Mouse (Mus musculus) embryonic facial prominence, embryonic 11.5 days (tissue): ENCODE measurements around the gene Hist3h2ba. TPM values are rescaled to one million over a fixed set of nuclear protein-coding genes. Genes with fewer than 3 reads are reported as not detected.
A peak's percentile ranks its signal among the peaks of the same experiment; 100 is the strongest.

Experiments
- ATAC-seq: fragments of 200-750 bp; cut with Nextera tagmentation; replicated peaks from 2 replicates; pipeline ENCODE4 v1.8.0; 2017; ENCODE audit warnings: low read depth; ENCODE audit not compliant: insufficient number of reproducible peaks, low FRiP score, low TSS enrichment
- DNase-seq: peaks from one replicate; pipeline ENCODE4 v3.0.0-alpha.2; 2015; ENCODE audit warnings: low spot score
- H3K27ac ChIP-seq: fragments of 300-500 bp; sonication (generic); replicated peaks from 2 replicates; pipeline ENCODE4 v1.5.1; 2014; ENCODE audit warnings: mild to moderate bottlenecking, low read depth, low read length, control low read depth
- H3K27me3 ChIP-seq: fragments of 300-500 bp; sonication (generic); 2 replicates; pipeline ENCODE4 v1.6.1; 2014; ENCODE audit warnings: mild to moderate bottlenecking, low read length, moderate library complexity, mixed read lengths; ENCODE audit not compliant: control insufficient read depth, insufficient read depth
- H3K36me3 ChIP-seq: fragments of 300-500 bp; sonication (generic); replicated peaks from 2 replicates; pipeline ENCODE4 v1.6.1; 2014; ENCODE audit warnings: low read depth, mild to moderate bottlenecking, low read length, moderate library complexity, mixed read lengths; ENCODE audit not compliant: control insufficient read depth, insufficient read depth
- H3K4me1 ChIP-seq: fragments of 300-500 bp; sonication (generic); 2 replicates; pipeline ENCODE4 v1.6.1; 2014; ENCODE audit warnings: low read length, mixed read lengths; ENCODE audit not compliant: control insufficient read depth, insufficient read depth
- H3K4me2 ChIP-seq: fragments of 300-500 bp; sonication (generic); 2 replicates; pipeline ENCODE4 v1.6.1; 2014; ENCODE audit warnings: low read depth, mild to moderate bottlenecking, control low read depth, low read length, moderate library complexity
- H3K4me3 ChIP-seq: fragments of 300-500 bp; sonication (generic); 2 replicates; pipeline ENCODE4 v1.5.1; 2014; ENCODE audit warnings: low read depth, low read length, control low read depth
- H3K9ac ChIP-seq: fragments of 300-500 bp; sonication (generic); replicated peaks from 2 replicates; pipeline ENCODE4 v1.6.1; 2014; ENCODE audit warnings: mild to moderate bottlenecking, control low read depth, low read length
- H3K9me3 ChIP-seq: fragments of 300-500 bp; sonication (generic); replicated peaks from 2 replicates; pipeline ENCODE4 v1.6.1; 2016; ENCODE audit warnings: mild to moderate bottlenecking, low read length, inconsistent platforms, mixed read lengths; ENCODE audit not compliant: control insufficient read depth
- WGBS: fragments of 180-500 bp; shearing (Covaris S2); extraction: QIAGEN DNeasy Blood & Tissue Kit; methylation state at CpG from one replicate; pipeline ENCODE4 v1.1.7; 2014; 5-methylcytosine and 5-hydroxymethylcytosine counted together
- polyA plus RNA-seq: library from polyadenylated mRNA; unstranded; fragments of >200 nt; fragmentation: Nextera tagmentation; extraction: Ambion mirVana; gene quantifications from 2 replicates; pipeline ENCODE4 v1.2.1, GENCODE M21; 2014

The Hist3h2ba gene
- polyA plus RNA-seq, 1 experiment from 2014 or later, result 45.1 TPM

DNA sequence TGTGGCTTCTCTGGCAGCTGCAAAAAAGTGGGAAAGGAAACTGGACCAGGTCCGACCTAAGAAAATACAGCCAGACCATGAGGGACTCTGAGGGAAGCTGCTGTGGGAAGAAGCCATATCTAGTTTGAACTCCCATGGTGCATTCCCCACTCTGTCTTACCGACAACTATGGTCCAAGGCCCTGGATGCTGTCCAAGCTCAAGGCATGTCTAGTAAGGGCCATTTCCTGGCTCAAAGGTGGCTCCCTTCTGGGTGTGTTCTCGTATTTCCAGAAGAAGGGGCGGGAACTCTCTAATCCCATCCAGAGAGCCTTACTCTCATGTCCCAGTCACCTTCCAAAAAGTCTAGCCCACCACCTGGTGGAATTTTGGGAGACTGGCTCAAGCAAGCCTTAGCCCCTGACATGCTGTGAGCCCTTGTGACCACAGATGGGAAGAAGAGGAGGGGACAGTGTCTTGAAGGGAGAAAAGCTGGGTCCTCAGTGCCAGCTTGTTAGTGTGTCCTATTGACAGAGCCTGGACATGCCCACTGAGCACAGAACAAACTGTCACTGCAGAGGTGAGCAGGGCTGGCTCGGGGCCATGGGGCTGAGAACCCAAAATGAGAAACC is 31.8 kb downstream of the Hist3h2ba start:
- Histone ChIP-seq H3K27ac (no peak overlapping the region), H3K4me3 (no peak overlapping the region), H3K27me3 (no peaks in the 10 kb centered on the region), H3K9me3 (no peaks in the 10 kb centered on the region), H3K9ac (no peak overlapping the region), H3K36me3 (peaks cover 2% of the 10 kb centered on the region), H3K4me1 (peaks cover 8% of the 10 kb centered on the region), H3K4me2 (no peak overlapping the region)
- DNase-seq (no peak), ATAC-seq (no peak)
- 74% methylated on average over 5 of the region's 5 CpGs for WGBS

GRCm38 (mm10) chr11:58981541-58982447 is 33.1 kb downstream of the Hist3h2ba start:
- Histone ChIP-seq H3K4me1 (peaks cover 8% of the 10 kb centered on the region), H3K36me3 (peaks cover 2% of the 10 kb centered on the region), H3K9me3 (no peaks in the 10 kb centered on the region), H3K27me3 (no peaks in the 10 kb centered on the region), H3K4me3 (no peak overlapping the region), H3K4me2 (no peak overlapping the region), H3K9ac (no peak overlapping the region), H3K27ac (no peak overlapping the region)
- DNase-seq (peak; percentile 43), ATAC-seq (no peak)
- 58% methylated on average over 14 of the region's 14 CpGs for WGBS

GRCm38 (mm10) chr11:58982471-58983097 is 33.9 kb downstream of the Hist3h2ba start:
- Histone ChIP-seq H3K27me3 (no peaks in the 10 kb centered on the region), H3K4me3 (no peak overlapping the region), H3K9me3 (no peaks in the 10 kb centered on the region), H3K4me1 (peaks cover 8% of the 10 kb centered on the region), H3K9ac (no peak overlapping the region), H3K36me3 (peaks cover 2% of the 10 kb centered on the region), H3K4me2 (no peak overlapping the region), H3K27ac (no peak overlapping the region)
- no peak for ATAC-seq
- 85% methylated on average over 18 of the region's 18 CpGs for WGBS
- no peak for DNase-seq

GRCm38 (mm10) chr11:58983691-58984341 is 35.1 kb downstream of the Hist3h2ba start:
- Histone ChIP-seq H3K4me3 (no peak overlapping the region), H3K9me3 (no peaks in the 10 kb centered on the region), H3K4me1 (peaks cover 8% of the 10 kb centered on the region), H3K4me2 (no peak overlapping the region), H3K27ac (no peak overlapping the region), H3K36me3 (peaks cover 4% of the 10 kb centered on the region), H3K27me3 (no peaks in the 10 kb centered on the region), H3K9ac (no peak overlapping the region)
- 85% methylated on average over 6 of the region's 6 CpGs for WGBS
- DNase-seq, result no peak
- no peak for ATAC-seq

DNA sequence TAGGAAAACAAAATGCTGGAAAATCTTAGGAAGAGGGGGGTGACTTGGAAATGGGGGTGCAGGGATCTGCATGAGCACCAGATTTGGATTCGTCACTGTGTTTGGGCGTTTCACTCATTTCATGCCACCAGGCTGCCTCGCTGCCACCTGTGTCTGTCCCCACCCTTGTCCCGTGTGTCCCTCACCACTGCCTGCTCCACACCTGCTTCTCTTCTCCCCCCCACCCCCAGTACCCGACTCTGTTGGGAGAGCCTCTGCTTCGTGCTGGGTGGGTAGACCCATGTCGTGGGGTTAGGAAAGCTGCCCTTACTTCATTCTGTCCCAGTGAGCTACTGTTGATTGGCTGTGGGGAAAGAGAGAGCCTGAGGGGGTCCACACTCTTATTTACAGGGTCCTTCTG is 35.9 kb downstream of the Hist3h2ba start:
- Histone ChIP-seq H3K9me3 (no peaks in the 10 kb centered on the region), H3K4me3 (no peak overlapping the region), H3K27me3 (no peaks in the 10 kb centered on the region), H3K4me1 (peaks cover 3% of the 10 kb centered on the region), H3K9ac (no peak overlapping the region), H3K27ac (no peak overlapping the region), H3K4me2 (no peak overlapping the region), H3K36me3 (peaks cover 9% of the 10 kb centered on the region)
- DNase-seq (no peak), ATAC-seq (no peak)
- 90% methylated on average over 7 of the region's 7 CpGs for WGBS

DNA sequence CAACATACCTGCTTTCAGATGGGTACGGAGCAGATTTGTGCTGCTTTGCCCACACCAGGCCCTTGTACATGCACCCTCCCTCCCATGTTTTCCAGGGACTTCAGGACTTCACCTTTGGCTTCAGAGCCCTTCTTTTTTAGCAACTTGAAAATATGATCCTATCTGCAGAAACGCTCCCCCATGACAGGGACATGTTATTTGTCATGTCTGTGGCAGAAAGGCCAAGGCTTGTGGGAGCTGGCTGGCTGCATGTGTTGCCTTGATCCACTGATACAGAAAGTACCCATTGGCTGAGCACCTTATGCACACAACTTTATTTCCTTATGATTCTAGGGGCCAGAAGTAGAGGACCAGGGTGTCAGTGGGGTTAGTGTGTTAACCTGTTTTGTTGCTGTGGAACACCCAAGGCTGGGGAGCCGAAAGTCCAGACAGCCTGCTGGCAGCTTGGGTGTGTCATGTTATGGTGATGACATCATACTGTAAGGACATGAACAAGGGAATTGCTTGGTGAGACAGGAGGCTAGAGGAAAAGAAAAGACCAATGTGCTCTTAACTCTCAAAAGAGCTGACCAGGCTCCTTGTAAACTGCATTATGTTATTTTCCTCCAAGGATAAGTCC is 36.7 kb downstream of the Hist3h2ba start:
- peaks cover 12% of the 10 kb centered on the region for H3K36me3 ChIP-seq
- 88% methylated on average over 3 of the region's 3 CpGs for WGBS
- H3K4me3 ChIP-seq, result no peak overlapping the region
- no peak overlapping the region for H3K9ac ChIP-seq
- no peak for DNase-seq
- no peaks in the 10 kb centered on the region for H3K4me1 ChIP-seq
- H3K27me3 ChIP-seq, result no peaks in the 10 kb centered on the region
- no peak for ATAC-seq
- H3K27ac ChIP-seq, result no peak overlapping the region
- H3K9me3 ChIP-seq, result no peaks in the 10 kb centered on the region
- no peak overlapping the region for H3K4me2 ChIP-seq

- no peak for DNase-seq
- no peaks in the 10 kb centered on the region for H3K4me1 ChIP-seq
- H3K9me3 ChIP-seq, result no peaks in the 10 kb centered on the region
- H3K4me3 ChIP-seq, result no peak overlapping the region
- peaks cover 9% of the 10 kb centered on the region for H3K36me3 ChIP-seq
- no peak for ATAC-seq
- H3K27me3 ChIP-seq, result peaks cover 3% of the 10 kb centered on the region; the same call in 1 of the 2 replicates
- 89% methylated on average over 4 of the region's 4 CpGs for WGBS
- H3K4me2 ChIP-seq, result no peak overlapping the region
- H3K27ac ChIP-seq, result no peak overlapping the region
- no peak overlapping the region for H3K9ac ChIP-seq
Measured at GRCm38 (mm10) chr11:58989166-58989565, 40.4 kb downstream of the Hist3h2ba start.
